Mouse (Mus musculus): ENCODE measurements around the gene Gdf7.

Gdf7 gene

DNA sequence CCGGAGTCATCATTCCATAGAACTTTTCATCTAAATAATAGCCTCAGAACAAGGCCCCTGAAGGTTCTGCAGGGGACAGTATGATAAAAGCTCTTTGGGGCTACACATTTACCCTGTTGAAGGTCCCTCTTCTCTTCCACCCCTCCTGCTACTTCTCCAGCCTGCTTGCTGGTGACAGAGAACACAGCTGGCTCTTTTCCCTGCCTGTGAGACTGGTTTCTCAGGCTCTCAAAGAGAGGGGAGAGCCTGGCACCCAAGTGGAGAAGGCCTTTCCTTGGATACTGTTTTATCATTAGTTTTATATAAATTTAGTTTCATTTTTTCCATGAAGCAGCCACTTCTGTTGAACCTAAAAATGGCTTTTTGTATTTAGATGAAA is 25.9 kb upstream of the Gdf7 start:
- DNase-seq (ENCODE audit: low spot score in 2 of 2), result no peak

DNA sequence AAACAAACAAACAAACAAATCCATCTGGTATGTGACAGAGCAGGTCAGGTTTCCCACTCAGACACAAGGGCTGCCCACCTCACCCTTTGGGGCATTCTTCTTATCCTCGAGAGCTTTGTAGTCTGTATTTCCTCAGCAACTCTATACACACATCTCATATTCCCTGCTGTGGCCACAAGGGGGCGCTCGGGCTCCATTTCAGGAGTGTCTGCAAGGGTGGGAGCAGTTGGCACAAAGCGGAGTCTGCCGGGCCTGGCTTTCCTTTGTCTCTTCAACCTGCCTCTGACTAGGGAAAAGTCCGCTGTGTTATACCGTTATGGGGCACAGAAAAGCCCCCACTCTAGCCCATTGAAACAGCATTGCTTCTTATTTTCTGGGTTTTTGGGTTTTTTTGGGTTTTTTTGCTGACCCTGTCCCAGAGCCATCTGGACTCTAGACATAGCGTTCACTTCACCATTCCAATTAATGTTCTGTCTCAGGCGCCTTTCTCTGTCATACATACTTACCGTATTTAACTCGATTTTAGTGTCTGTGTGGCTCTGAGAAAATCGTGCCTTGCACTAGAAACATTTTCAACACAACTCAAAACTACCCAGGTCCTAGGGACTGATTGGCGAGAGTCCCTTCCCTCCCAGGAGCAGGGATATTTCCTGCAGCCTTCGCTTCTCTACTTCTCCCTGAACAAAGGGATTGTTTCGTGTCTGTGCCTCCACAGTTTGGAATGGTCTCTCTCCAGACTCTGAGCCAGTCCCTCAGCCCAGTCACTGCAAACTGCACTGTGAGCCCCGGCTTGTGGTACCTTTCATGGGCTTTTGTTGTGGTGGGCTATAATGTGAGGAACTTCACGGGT is 25.3 kb upstream of the Gdf7 start:
- peak; percentile 82 to 97 for DNase-seq (ENCODE audit: low spot score in 2 of 2)

DNA sequence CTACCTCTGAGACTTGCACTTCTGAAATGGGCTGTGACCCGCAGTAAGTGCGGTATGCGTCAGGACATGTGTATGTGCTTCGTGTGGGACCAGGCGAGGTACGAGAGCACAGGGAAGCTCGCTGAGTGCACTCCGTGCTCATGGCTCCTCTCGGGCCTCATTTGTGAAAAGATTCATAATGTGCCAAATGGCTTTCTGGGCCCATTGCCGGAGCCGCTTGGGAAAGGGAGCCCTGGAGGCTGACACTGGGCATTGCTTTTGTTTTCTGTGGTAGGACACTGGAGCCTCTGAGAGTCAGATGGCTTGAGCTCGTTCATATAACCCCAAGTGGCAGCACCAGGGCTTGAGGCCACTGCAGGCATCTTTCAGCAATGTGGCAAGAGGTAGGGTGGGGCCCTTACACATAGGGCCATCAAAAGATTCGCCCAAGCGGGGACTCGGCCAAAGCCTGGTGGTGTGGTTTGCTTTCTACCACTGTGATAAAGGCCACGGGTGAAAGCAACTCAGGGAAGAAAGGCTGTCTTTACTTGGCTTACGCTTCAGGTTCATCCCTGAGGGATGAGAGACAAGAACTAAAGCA is 24.3 kb upstream of the Gdf7 start:
- peak; percentile 61 to 77 for DNase-seq (ENCODE audit: low spot score in 2 of 2)

DNA sequence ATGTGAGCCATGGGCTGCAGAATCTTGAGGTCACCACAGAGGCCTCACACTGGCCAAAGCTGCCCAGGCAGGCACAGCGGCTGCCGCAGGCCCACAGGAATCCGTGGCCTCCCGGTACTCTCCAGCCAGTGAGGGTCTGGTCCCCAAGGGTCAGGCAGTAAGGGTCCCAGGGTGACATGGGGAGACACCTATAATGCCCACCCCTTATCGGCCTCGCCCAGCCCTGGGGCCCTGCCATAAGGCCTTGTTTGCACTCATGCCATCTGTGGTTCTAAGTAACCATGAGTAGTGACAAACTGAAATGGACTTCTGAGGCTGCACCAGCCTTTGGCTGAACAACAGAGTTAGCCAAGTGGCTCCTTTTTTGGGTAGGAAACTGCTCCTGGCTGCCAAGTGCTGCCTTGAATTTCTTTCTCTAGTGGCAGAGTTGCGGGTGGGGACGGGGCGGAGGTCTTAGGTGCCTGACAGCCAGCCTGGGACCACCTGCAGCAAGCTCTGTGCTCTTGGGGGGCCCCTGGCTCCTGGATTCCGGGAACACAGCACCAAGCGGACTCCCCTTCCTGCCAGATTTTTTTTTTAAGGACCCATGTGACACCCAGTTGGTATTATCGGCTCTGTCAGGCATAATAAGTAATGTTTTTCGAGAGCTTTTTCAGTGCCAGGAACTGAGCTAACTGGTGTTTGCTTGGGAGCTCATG is 23.6 kb upstream of the Gdf7 start:
- peak in 1 of 2 experiments; percentile 40 for DNase-seq (ENCODE audit: low spot score in 2 of 2)

DNA sequence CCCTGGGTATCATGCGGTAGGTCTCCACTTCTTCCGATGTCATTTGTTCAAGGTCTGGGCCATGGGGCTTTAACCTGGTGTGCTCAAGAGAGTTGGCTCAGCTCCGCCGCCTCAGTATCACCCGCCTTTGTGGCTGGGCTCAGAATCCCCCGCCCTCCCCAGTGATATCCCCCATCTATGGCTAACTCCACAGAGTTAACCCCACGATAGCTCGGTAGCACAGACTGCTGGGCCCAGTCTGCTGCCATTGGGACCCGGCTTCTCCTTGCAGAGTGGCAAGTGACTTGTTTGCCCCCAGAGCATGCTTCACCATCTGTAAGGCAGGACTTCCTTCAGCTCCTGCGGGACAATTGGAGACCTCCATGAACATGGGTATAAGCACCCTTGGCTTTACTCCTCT is 22.3 kb upstream of the Gdf7 start:
- no peak for DNase-seq (ENCODE audit: low spot score in 2 of 2)

DNA sequence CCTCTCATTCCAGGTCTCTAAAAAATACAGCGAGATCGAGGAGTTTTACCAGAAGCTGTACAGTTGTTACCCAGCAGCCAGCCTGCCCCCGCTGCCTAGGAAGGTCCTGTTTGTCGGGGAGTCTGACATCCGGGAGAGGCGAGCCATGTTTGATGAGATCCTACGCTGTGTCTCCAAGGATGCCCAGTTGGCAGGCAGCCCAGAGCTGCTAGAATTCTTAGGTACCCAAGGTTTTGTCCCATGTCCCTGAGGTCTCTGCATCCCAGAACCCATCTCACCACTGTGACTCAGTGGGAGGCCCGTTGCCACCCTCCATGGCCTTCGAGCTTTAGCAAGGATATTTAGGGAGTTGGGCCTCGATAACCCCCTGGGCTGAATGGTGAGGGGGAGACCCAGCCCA is 19.8 kb upstream of the Gdf7 start:
- DNase-seq (ENCODE audit: low spot score in 2 of 2), result no peak

DNA sequence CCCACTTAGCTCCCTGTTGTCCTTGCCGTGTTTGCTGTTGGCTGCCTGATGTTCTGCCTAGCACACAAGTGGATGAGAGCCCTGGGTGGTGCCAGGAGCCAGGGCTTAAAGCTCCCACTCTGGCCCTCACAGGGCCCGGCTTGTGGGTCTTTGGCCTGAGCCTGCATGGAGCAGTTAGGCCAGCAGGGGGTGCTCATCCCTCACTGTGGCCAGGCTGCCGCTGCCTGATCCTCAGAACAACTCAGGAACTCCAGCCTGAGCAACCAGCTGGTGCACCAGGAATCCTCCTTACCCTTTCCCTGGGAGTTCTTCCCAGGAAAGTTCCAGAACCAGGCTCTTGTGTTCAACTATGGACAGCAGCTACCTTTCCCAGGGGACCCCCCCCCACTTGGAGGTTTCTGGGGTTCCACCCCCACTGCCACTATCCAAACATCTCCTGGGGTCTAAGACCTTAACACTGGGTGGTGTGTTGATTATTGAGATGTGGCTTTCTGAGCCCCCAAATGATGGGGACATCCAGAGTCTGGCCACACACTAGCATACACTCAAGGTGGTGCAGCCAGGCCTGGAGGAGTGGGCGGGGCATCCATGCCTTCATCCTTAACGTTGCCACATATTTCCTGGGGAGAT is 18.4 kb upstream of the Gdf7 start:
- DNase-seq (ENCODE audit: low spot score in 2 of 2), result peak in 1 of 2 experiments; percentile 91

DNA sequence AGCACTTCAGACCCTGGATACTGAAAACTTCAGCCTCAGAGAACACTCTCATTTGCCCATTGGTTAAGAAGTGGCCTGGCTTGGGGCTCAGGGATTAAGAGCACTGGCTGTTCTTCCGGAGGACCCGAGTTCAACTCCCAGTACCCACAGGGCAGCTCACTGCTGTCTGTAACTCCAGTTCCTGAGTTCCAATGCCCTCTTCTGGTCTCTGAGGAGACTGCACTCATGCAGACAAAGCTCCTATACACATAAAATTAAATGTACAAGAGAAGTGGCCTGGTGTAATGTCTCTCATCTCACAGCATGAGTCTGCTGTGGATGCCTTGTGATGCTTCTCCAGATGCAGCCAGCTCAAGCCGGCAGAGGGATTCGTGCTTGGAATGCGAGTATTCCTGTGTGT is 14.8 kb upstream of the Gdf7 start:
- DNase-seq (ENCODE audit: low spot score in 2 of 2), result no peak

DNA sequence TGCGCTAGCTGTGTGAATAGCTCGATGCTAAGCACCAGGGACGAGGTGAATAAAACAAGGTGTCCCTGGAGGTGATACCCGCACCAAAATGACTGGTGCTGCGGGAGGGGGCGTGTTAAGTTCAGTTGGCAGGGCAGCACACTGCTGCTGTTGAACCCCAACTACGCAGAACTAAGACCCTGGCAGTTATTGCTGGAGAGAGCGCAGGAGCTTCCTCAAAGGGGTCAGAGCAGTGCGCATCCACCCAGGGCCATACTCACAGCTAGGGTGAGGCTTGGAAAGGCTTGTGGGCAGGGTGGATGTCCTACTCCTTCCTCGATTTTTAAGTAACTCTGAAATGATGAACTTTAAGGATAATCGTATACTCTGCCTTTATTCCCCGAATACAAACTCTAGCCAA is 12.0 kb upstream of the Gdf7 start:
- DNase-seq (ENCODE audit: low spot score in 2 of 2), result no peak

DNA sequence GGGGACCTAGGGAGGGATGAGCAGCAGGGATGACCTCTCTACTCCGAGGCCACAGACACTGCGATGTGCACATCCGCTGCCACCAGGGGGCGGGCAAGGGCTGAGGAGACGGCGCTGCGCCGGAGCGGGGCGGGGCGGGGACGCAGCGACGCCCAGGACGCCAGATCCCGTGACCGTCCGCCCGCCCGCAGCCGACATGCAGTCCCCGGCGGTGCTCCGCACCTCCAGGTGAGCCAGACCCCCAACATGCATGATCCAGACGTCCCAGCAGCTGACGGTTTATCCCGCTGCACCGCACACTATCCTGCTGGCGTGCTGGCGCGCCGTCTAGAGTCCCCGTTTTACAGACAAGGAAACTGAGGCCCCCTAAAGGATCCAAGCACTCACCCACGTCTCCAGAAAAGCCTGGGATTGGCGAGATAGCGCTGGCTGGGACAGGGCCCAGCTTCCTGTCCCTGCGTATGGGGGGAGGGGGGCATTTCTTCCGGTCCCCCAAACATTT is 11.6 kb upstream of the Gdf7 start, which contains the start of gene Hs1bp3:
TSS of gene Hs1bp3 (plus strand) at position 163 of the 502 bp plus-strand sequence.
- peak in 1 of 2 experiments; percentile 79 for DNase-seq (ENCODE audit: low spot score in 2 of 2)

DNA sequence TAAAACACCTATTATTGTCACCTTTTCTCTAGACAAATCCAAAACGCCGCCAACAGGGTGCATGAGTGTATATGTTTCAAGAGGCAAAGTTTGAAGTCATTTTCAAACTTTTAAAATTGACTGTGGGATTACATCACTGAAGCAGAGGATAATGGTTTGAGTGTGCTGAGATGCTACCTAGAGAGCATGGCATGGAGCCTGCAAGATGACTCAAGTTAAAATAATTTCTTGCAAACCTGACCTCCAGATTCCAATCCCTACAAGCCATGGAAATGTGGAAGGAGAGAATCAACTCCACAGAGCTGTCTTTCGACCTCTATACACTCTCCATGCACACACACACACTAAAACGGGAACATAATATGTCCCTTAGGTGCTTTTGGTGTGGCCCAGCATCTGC is 10.5 kb upstream of the Gdf7 start:
- no peak for DNase-seq (ENCODE audit: low spot score in 2 of 2)

DNA sequence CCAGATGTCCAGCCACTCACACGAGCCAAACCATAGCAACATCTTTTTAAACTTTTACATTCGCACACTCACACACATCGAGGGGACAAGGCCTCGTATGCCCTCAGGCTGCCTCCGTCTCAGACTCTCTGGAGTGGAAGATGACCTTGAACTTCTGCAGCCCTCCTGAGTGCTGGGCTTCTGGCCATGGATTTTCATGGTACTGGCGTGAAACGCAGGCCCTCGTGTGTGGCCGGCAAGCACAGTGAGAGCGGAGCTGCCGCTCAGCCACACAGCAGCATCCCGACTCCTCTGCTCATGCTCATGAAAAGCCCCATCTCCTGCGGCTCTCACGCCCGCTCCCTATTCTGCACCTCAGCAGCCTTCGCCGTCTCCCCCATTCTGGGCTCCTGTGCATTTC is 9.2 kb upstream of the Gdf7 start:
- no peak for DNase-seq (ENCODE audit: low spot score in 2 of 2)

DNA sequence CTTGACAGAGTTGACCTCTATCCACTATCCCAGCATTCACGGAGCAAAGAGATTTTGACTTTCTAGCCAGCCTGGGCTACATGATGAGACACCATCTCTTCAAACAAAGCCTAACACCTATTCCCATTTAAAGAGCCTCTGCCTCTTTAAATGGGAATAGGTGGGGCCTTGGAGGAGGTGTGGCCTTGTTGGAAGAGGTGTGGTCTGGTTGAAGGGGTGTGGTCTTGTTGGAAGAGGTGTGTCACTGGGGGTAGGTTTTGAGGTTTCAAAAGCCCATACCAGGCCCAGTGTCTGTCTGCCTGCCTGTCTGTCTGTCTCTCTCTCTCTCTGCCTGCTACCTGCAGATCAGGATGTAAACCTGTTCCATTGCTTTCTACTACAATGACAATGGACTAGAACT is 5.2 kb upstream of the Gdf7 start:
- no peak for DNase-seq (ENCODE audit: low spot score in 2 of 2)

DNA sequence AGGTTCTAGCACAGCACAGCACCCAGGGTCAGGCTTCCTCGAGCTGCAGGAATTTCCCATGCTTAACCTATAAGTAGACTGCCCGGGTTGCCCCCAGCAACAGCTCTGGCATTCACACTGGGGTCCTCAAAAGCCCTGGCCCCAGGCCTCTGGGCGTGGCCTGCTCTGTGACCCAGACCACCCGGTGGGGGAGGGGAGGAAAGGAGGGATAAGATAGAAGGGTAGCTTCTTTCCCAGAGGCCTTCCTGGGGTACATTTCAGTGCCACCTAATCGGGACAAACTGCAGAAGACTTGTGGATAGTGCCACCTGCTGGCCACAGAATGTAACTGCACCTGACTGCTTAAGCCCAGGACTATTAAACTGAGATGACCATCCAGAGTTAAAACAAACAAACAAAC is 4.7 kb upstream of the Gdf7 start:
- DNase-seq (ENCODE audit: low spot score in 2 of 2), result peak in 1 of 2 experiments; percentile 52

DNA sequence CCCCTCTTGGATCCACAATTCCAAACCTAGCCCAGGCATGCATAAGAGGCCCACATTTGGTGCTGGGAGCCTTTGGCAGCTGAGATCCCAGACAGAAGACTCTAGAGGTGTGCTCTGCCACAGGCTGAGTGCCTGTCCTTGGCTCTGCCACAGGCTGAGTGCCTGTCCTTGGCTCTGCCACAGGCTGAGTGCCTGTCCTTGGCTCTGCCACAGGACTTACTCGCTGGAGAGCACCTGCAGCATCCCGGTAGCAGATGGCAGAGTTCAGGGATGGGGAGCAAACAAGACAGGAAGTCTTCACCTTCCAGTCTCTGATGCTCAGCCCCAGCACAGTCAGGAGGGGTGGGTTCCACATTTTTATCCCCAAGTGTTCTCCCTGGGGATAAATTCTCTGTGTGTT is 3.5 kb upstream of the Gdf7 start:
- DNase-seq (ENCODE audit: low spot score in 2 of 2), result no peak

DNA sequence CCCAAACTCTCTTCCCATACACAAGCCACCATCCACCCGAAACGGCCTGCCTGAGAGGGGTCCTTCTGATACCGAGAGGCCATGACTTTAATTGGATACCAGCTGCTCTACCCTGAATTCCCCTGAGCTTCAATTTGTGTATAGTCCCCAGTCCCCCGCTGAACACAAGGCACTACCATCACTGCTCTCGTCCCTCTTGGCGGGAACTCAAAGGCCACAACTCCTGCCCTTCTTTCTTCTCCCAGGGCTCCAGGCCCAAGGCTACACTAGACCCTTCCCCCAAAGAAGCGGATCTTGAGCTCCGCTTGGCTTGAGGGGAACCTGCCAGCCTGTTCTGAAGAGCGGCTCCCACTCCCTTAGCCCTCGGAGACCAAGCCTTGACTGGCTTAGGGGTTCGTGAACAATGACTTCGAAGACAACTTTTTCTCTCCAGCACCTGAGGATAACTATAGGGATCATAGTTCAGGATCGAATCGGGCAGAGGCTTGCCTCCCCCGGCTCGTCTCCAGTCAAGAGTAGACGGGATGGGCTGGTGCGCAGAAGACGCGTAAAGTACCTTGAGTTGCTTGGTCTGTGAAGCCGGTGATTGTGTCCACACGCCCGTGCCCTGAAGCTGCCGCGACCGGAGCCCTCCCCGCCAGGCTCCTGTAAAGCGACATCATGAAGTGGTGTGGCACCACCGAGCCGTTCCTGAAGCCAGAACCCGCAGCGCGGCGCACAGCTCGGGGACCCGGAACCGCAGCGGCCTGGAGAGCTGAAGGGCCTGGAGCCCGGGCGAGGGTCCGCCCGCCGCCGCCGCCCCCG is 541 bp downstream of the Gdf7 start:
- no peak for DNase-seq (ENCODE audit: low spot score in 2 of 2)

DNA sequence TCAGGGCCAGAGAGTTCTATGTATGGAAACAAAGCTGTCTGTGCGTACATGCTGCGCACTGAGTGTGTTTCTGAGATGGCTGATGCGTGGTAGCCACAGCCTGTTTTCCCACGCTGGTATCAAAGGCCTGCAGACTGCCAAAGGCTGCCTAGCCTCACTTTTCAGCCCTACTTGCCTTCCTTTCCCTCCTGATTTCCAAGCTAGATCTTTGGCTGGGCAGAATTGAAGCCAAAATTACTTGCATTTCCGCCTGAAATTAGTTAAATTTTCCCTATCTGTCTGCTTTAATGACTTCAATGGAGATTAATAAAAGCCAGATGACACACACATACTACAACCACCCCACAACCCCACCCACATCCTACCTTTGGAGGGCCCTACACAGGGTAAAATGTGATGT is 1.2 kb downstream of the Gdf7 start:
- DNase-seq (ENCODE audit: low spot score in 2 of 2), result no peak

DNA sequence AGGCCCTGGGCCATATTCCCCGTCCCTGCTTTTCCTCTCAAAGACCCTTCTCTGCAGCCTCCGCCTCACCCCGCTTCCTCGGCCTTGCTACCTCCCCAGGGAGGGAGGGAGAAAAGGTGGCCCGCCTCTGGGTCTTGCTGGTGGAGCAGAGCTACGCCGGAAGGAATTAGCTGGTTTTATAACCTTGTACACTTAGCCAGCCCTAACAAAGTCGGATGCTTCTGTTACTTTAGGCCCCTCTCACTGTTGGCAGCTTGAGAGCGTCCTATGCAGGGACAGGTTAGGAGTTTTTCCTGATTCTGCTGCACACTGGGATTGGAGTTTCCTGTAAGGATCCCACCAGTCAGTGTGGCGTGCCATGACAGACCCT is 1.7 kb downstream of the Gdf7 start:
- no peak for DNase-seq (ENCODE audit: low spot score in 2 of 2)

DNA sequence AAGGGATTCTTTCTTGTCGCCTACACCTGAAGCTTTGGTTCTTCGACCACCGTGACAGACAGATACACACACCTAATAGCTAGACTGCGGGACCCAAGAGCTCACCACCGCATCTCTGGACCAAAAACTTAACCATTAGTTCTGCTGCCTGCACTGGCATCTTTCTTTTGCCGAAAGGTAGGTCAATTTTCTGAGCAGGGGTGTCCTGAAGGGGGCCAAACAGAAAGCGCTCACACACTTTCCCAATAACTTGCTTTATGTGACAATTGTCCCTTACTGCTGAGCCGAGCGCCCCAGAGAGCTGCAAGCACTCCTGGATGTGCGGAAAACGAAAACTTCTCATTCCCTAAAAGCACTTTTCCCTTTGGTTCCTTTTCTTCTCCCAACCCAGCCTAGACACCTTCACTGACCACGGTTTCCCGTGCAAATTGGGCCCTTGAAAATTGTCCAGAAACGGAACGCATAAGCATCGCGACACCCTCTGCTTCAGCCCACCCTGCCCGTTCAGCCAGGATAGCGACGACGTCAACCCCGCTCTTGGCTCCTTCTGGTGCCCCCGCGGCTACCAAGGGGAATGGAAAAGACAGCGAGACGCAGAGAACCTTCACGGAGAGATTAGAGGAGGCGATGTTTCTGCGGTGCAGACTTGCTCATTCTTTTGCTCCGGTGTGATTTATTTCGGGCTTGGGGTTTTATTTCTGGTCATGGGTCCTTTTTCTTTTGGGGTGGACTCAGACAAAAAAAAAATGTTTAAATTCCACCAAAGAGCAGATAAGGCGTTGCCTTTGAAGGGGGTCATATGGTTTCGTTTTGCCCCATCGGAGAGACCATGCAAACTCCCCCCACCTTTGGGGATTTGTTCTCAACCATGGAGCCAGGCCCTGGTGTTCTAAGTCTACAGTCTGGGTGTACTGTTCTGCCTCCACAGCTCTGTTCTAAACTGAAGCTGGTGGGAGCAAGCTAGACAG is 2.3 kb downstream of the Gdf7 start:
- DNase-seq (ENCODE audit: low spot score in 2 of 2), result no peak

All from left cerebral cortex, adult 9 months (tissue).